Mouse (Mus musculus): Measurements from ENCODE around the gene Rps21.

- no peak for TF ChIP-seq POLR2A (IDR thresholded peaks at IDR 0.05; ENCODE audit: extremely low read depth, insufficient read depth, low read length)
- no peak for TF ChIP-seq CTCF (IDR thresholded peaks at IDR 0.05; ENCODE audit: low read depth, low read length)
Observed at GRCm38 (mm10) chr2:180300771-180301170, 43.6 kb downstream of the Rps21 start.
